Mouse (Mus musculus) heart, postnatal 0 days (tissue): Measurements from ENCODE around the gene Galnt6.

Source experiments
- CTCF ChIP-seq: IDR thresholded peaks from 2 replicates; pipeline ENCODE4 v1.5.1; 2016; ENCODE audit warnings: antibody characterized with exemption, control low read depth, low read depth
- EP300 ChIP-seq: IDR thresholded peaks from 2 replicates; pipeline ENCODE4 v1.6.1; 2016; ENCODE audit warnings: antibody characterized with exemption, low read depth

- TF ChIP-seq CTCF (no peak), EP300 (no peak)
These were observed 20.8 kb upstream of the Galnt6 start for GRCm38 (mm10) chr15:100749751-100750538.
